Mouse (Mus musculus) neural tube, embryonic 11.5 days (tissue): ENCODE results near the gene 2010315B03Rik. TPM values are rescaled to one million over a fixed set of nuclear protein-coding genes. Genes with fewer than 3 reads are reported as not detected.
"Not testable (repeated sequence)": the region's sequence is repeated elsewhere in the genome, so short reads cannot be mapped to it uniquely, and the experiment has no call there.

Source experiments
- ATAC-seq: fragments of 200-750 bp; cut with Nextera tagmentation; 2 replicates; pipeline ENCODE4 v1.8.0; 2017; ENCODE audit warnings: moderate number of reproducible peaks, mild to moderate bottlenecking, moderate TSS enrichment, moderate library complexity; ENCODE audit not compliant: insufficient read depth, low FRiP score, low TSS enrichment
- DNase-seq: peaks from one replicate; pipeline ENCODE4 v3.0.0-alpha.2; 2015; ENCODE audit warnings: low spot score
- H3K27ac ChIP-seq: fragments of 300-500 bp; sonication (generic); 2 replicates; pipeline ENCODE4 v1.5.1; 2014; ENCODE audit warnings: low read depth, mild to moderate bottlenecking, low read length
- H3K27me3 ChIP-seq: fragments of 300-500 bp; sonication (generic); 2 replicates; pipeline ENCODE4 v1.6.1; 2014; ENCODE audit warnings: mild to moderate bottlenecking, low read length, mixed read lengths; ENCODE audit not compliant: control insufficient read depth, insufficient read depth
- H3K36me3 ChIP-seq: fragments of 300-500 bp; sonication (generic); 2 replicates; pipeline ENCODE4 v1.6.1; 2014; ENCODE audit warnings: mild to moderate bottlenecking, low read length, moderate library complexity, mixed read lengths; ENCODE audit not compliant: control insufficient read depth, insufficient read depth
- H3K4me1 ChIP-seq: fragments of 300-500 bp; sonication (generic); 2 replicates; pipeline ENCODE4 v1.6.1; 2014; ENCODE audit warnings: low read length, mixed read lengths; ENCODE audit not compliant: control insufficient read depth, insufficient read depth
- H3K4me2 ChIP-seq: fragments of 300-500 bp; sonication (generic); 2 replicates; pipeline ENCODE4 v1.6.1; 2014; ENCODE audit warnings: low read depth, mild to moderate bottlenecking, moderate library complexity
- H3K4me3 ChIP-seq: fragments of 300-500 bp; sonication (generic); 2 replicates; pipeline ENCODE4 v1.5.1; 2014; ENCODE audit warnings: low read depth, low read length
- H3K9ac ChIP-seq: fragments of 300-500 bp; sonication (generic); 2 replicates; pipeline ENCODE4 v1.6.1; 2014; ENCODE audit warnings: mild to moderate bottlenecking, low read length
- H3K9me3 ChIP-seq: fragments of 300-500 bp; sonication (generic); 2 replicates; pipeline ENCODE4 v1.6.1; 2016; ENCODE audit warnings: low read length; ENCODE audit not compliant: control insufficient read depth
- WGBS: fragments of 180-500 bp; shearing (Covaris S2); extraction: QIAGEN DNeasy Blood & Tissue Kit; methylation state at CpG from one replicate; pipeline ENCODE4 v1.1.7; 2014; 5-methylcytosine and 5-hydroxymethylcytosine counted together
- polyA plus RNA-seq: library from polyadenylated mRNA; unstranded; fragments of >200 nt; fragmentation: Nextera tagmentation; extraction: Ambion mirVana; gene quantifications from 2 replicates; pipeline ENCODE4 v1.2.1, GENCODE M21; 2014

2010315B03Rik gene
- polyA plus RNA-seq, 1 experiment from 2014 or later: 3.5 TPM

GRCm38 (mm10) chr9:124273172-124273571 lies 39.3 kb downstream of the 2010315B03Rik start:
- Histone ChIP-seq H3K27me3 (no peaks in the 10 kb centered on the region), H3K4me1 (no peaks in the 10 kb centered on the region), H3K4me2 (no peak overlapping the region), H3K4me3 (no peak overlapping the region), H3K9me3 (peaks cover 26% of the 10 kb centered on the region), H3K9ac (no peak overlapping the region), H3K36me3 (peaks cover 18% of the 10 kb centered on the region), H3K27ac (no peak overlapping the region)
- DNase-seq: no peak
- no peak for ATAC-seq

GRCm38 (mm10) chr9:124267929-124268328 lies 44.6 kb downstream of the 2010315B03Rik start:
- Histone ChIP-seq H3K27ac (no peak overlapping the region), H3K36me3 (peaks cover 16% of the 10 kb centered on the region), H3K27me3 (no peaks in the 10 kb centered on the region), H3K4me3 (no peak overlapping the region), H3K9ac (no peak overlapping the region), H3K9me3 (peaks cover 13% of the 10 kb centered on the region), H3K4me2 (no peak overlapping the region), H3K4me1 (no peaks in the 10 kb centered on the region)
- 16% methylated on average over 2 of the region's 2 CpGs for WGBS
- peak; percentile 95 for ATAC-seq
- peak; percentile 67 for DNase-seq

- Histone ChIP-seq H3K4me1 (no peaks in the 10 kb centered on the region), H3K4me3 (no peak overlapping the region), H3K9ac (no peak overlapping the region), H3K36me3 (peaks cover 16% of the 10 kb centered on the region), H3K27me3 (no peaks in the 10 kb centered on the region), H3K9me3 (peaks cover 13% of the 10 kb centered on the region), H3K27ac (no peak overlapping the region), H3K4me2 (no peak overlapping the region)
- ATAC-seq: peak; percentile 49; the same call in 1 of the 2 replicates
- no peak for DNase-seq
These were observed 45.0 kb downstream of the 2010315B03Rik start for GRCm38 (mm10) chr9:124267493-124267892.

GRCm38 (mm10) chr9:124262987-124263717 lies 49.3 kb downstream of the 2010315B03Rik start:
- no peak for DNase-seq
- H3K9me3 ChIP-seq: no peaks in the 10 kb centered on the region

GRCm38 (mm10) chr9:124258067-124258556 lies 54.4 kb downstream of the 2010315B03Rik start:
- DNase-seq (no peak), ATAC-seq (no peak)
- H3K9me3 ChIP-seq: 0 out of 2 replicates have a peak, but pooled peaks cover 9% of the 10 kb centered on the region
- 80% methylated on average over 4 of the region's 4 CpGs for WGBS
- H3K36me3 ChIP-seq: no peaks in the 10 kb centered on the region
- H3K9ac ChIP-seq: no peak overlapping the region
- H3K4me3 ChIP-seq: no peak overlapping the region
- H3K27me3 ChIP-seq: no peaks in the 10 kb centered on the region
- no peak overlapping the region for H3K4me2 ChIP-seq
- H3K4me1 ChIP-seq: no peaks in the 10 kb centered on the region
- no peak overlapping the region for H3K27ac ChIP-seq

More at GRCm38 (mm10) chr9:124262987-124263717, 49.3 kb downstream of the 2010315B03Rik start:
- Histone ChIP-seq H3K27me3 (no peaks in the 10 kb centered on the region), H3K27ac (no peak overlapping the region), H3K36me3 (no peaks in the 10 kb centered on the region), H3K4me3 (no peak overlapping the region), H3K4me2 (no peak overlapping the region), H3K9ac (no peak overlapping the region), H3K4me1 (no peaks in the 10 kb centered on the region)
- ATAC-seq: no peak
- 94% methylated on average over 4 of the region's 4 CpGs for WGBS

- no peak overlapping the region for H3K9ac ChIP-seq
- 65% methylated on average over 1 of the region's 1 CpGs for WGBS
- no peak overlapping the region for H3K4me2 ChIP-seq
- ATAC-seq: peak; percentile 41; the same call in 1 of the 2 replicates
- no peak overlapping the region for H3K4me3 ChIP-seq
- H3K27ac ChIP-seq: no peak overlapping the region
- no peaks in the 10 kb centered on the region for H3K4me1 ChIP-seq
- H3K36me3 ChIP-seq: no peaks in the 10 kb centered on the region
- 0 out of 2 replicates have a peak, but pooled peaks cover 9% of the 10 kb centered on the region for H3K9me3 ChIP-seq
- H3K27me3 ChIP-seq: no peaks in the 10 kb centered on the region
- DNase-seq: peak; percentile 66
These were observed 55.1 kb downstream of the 2010315B03Rik start for GRCm38 (mm10) chr9:124257200-124258066.

GRCm38 (mm10) chr9:124256271-124257199 lies 56.0 kb downstream of the 2010315B03Rik start:
- not testable (repeated sequence) for H3K4me2 ChIP-seq, H3K27me3 ChIP-seq, H3K9me3 ChIP-seq, H3K9ac ChIP-seq, H3K4me1 ChIP-seq, H3K27ac ChIP-seq, H3K4me3 ChIP-seq, H3K36me3 ChIP-seq
- ATAC-seq (peak; percentile 71; the same call in 1 of the 2 replicates), DNase-seq (peak; percentile 22)
- 14% methylated on average over 1 of the region's 1 CpGs for WGBS

GRCm38 (mm10) chr9:124251438-124251837 lies 61.1 kb downstream of the 2010315B03Rik start:
- Histone ChIP-seq H3K4me1 (no peaks in the 10 kb centered on the region), H3K4me3 (no peak overlapping the region), H3K9me3 (0 out of 2 replicates have a peak, but pooled peaks cover 1% of the 10 kb centered on the region), H3K36me3 (no peaks in the 10 kb centered on the region), H3K4me2 (no peak overlapping the region), H3K27ac (no peak overlapping the region), H3K27me3 (no peaks in the 10 kb centered on the region), H3K9ac (no peak overlapping the region)
- ATAC-seq (no peak), DNase-seq (no peak)
